Mouse (Mus musculus) G1E (cell line): ENCODE data around the gene Eri2.

Experiments used
- CTCF ChIP-seq: IDR thresholded peaks from 2 replicates; pipeline ENCODE4 v1.5.1; 2012; ENCODE audit warnings: low read depth, low read length, inconsistent platforms, mixed read lengths
- POLR2AphosphoS5 ChIP-seq: IDR thresholded peaks from 2 replicates; pipeline ENCODE4 v1.6.1; 2012; ENCODE audit warnings: low read depth, low read length, inconsistent platforms; ENCODE audit not compliant: insufficient replicate concordance

- TF ChIP-seq CTCF: no peak
- TF ChIP-seq POLR2AphosphoS5: no peak
Observed at GRCm38 (mm10) chr7:119835996-119836777, 42.3 kb upstream of the Eri2 start.
